Mouse (Mus musculus): ENCODE data around the gene Atxn1.
A peak's percentile ranks its signal among the peaks of the same experiment; 100 is the strongest.

The Atxn1 gene

GRCm38 (mm10) chr13:45577366-45577765, 387.4 kb downstream of the Atxn1 start:
- no peak for DNase-seq (ENCODE audit: low spot score)

GRCm38 (mm10) chr13:45576185-45576584, 388.6 kb downstream of the Atxn1 start:
- peak; percentile 70 for DNase-seq (ENCODE audit: low spot score)

DNA sequence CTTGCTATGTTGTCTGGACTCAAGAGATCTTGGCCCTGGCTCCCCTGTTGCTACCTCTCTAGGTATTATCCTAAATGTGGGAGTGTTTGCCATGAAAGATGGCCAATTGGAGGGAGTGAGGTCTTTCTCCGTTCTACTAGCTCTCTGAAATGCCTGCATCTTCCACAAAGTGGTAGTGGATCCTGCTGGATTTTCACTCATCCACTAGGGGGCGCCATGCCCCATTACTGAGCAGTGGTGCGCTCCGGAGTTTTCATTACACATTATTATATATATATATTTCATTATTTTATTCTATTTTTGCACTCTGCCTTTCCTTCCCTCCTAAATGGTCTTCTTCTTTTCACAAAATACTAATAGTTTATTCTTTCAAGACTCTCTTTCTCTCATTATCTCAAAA, 392.0 kb downstream of the Atxn1 start:
- peak; percentile 86 for DNase-seq (ENCODE audit: low spot score)

GRCm38 (mm10) chr13:45571795-45572262, 393.0 kb downstream of the Atxn1 start:
- DNase-seq (ENCODE audit: low spot score): peak; percentile 88

- DNase-seq (ENCODE audit: low spot score): no peak
Measured at GRCm38 (mm10) chr13:45569932-45570331, 394.9 kb downstream of the Atxn1 start.

GRCm38 (mm10) chr13:45564946-45565345, 399.9 kb downstream of the Atxn1 start:
- DNase-seq (ENCODE audit: low spot score): no peak

DNA sequence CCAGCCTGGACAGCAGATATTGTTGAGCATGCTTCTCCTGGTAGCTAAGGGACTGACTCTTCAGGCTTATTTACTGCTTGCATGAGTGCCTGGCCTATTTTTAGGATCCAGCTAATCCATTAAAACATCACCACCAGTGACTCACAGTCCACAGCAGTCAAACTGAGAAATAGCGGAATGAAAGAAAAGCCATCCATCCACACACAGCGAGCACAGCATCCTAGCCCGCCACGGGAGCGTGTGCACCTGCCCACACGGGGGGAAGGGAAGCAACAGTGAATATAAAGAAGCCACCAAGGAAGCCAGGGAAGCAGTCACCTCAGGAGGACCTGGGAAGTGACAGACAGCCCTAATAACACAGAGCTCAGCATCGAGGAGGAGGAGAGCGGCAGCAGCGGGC, 402.8 kb downstream of the Atxn1 start:
- DNase-seq (ENCODE audit: low spot score): no peak

DNA sequence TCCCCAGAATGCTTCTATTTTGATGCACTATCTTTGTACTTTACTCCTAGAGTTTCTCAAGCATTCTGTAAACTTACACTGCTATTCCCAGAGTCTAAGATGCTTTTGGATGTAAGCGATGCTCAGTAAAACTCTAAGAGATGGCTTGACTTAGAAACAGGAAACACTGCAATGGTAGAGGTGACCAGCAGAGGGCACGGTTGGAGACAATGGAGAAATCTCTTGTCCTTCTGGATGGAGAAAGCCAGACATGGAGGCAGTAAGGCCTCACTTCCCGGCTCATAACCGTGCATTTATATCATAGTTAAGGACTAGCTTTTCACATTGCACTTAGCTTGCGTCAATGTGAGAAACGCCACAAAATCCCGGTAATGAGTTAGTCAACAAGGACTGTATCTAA, 404.3 kb downstream of the Atxn1 start:
- DNase-seq (ENCODE audit: low spot score): no peak

DNA sequence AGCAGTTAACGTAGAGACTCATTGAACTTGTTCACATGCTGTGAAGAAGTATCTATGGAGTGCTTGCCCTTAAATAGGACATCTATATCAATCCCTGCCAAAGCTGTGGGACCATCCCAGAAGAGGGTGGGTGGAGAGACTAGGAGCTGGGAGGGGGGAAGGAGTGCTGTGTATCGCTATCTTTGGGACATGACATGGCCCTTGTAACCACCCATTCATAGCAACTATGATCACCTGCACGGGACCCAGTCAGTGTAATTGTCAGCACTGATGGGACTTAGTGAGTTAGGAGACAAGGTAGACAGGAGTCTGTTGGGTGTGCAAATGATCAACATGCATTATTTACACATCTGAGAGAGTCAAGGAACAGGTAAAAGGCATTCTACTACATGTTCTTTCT, 405.6 kb downstream of the Atxn1 start:
- DNase-seq (ENCODE audit: low spot score): no peak

DNA sequence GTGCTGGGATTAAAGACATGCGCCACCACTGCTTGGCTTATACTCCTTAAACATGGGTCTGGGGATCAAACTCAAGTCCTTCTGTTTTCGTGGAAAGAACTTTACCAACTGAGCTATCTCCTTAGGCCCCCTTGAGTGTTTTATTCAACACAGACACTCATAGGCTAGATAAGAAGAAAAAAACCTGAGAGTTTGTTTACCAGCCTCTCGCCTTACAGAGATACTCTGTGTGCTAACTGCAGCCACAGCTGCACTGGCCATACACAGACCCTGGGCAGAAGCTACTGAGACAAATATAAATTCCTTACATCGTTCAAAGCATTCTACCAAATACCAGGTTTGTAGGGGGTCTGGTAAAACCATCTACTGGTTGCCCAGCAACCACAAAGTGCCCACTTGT, 406.4 kb downstream of the Atxn1 start:
- DNase-seq (ENCODE audit: low spot score): no peak

- no peak for DNase-seq (ENCODE audit: low spot score)
Measured at GRCm38 (mm10) chr13:45553674-45554073, 411.1 kb downstream of the Atxn1 start.

- DNase-seq (ENCODE audit: low spot score): no peak
Measured at GRCm38 (mm10) chr13:45547549-45547948, 417.3 kb downstream of the Atxn1 start.

- no peak for DNase-seq (ENCODE audit: low spot score)
Measured at GRCm38 (mm10) chr13:45546946-45547345, 417.9 kb downstream of the Atxn1 start.

DNA sequence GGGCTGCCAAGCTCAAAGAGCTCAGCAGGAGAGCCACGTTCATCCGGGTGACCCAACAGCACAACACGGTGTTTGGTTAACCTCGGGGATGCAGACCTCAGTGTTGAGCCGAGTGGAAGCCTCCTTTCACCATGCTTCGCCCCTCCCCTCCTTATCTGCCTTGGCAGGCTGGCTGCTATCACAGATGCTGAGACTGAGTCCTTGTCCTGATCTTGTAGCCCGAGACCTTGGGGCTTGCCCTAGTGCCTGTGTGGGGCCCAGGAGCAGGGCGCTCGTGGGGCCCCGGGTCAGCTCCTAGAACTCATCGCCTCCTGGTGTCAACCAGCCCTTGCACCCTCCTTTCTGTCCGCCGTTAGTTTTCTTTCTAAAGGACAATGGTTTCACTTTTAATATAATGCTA, 418.8 kb downstream of the Atxn1 start:
- no peak for DNase-seq (ENCODE audit: low spot score)

DNA sequence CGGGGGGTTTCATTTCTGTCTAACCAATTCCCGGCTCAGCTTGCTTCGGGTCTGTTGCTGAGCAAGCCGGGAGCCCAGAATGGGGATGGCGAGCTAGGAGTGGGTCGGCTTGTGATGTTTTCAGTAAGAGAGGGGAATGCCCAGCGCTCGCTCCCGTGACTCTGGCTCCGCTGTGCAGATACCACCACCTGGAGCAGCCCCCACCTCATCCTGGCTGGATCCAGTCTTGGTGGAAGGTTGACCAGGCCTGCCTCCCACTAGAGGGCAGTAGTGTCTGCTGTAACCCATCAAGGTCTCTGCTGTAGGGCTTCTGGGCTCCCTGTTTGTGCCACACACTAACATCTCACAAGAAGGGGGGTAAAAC, 425.6 kb downstream of the Atxn1 start:
- peak; percentile 85 for DNase-seq (ENCODE audit: low spot score)

- peak; percentile 71 for DNase-seq (ENCODE audit: low spot score)
Measured at GRCm38 (mm10) chr13:45538532-45539204, 426.1 kb downstream of the Atxn1 start.

DNA sequence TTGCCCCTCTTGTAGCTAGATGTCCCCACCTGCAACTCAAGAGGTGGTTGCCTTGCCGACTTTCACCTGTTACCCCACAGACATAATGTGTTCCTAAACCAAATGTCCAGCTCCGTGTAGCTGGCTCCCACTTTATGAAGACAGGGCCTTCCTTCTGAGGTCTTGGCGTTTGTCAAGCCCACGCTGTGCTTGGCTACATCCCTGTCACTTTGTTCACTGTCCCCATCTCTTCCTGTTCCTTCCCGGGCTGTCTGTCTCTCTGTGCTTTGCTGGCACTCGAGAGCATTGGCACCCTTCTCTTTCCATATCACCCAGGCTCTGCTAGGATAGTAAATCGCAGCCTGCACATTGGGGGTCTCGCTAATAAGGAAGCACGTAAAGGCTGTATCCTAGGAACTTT, 426.7 kb downstream of the Atxn1 start:
- DNase-seq (ENCODE audit: low spot score): no peak

DNA sequence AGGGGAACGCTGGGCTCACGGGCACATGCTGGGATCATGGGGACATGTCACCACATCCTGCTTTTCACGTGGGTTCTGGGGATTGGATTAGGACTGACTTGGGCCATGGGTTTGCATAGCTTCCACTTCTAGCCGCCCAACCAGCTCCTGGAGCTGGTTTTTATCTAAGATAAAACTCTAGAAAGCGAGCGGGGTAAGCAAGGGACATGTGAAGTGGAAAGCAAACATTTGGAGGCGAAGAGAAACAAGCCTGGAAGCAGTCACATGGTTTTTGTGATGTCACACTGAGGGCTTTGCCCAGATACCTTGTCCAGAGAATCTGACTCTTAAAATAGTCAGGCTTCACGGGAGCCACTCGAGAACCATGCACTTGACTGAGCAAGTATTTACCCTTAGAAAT, 427.7 kb downstream of the Atxn1 start:
- DNase-seq (ENCODE audit: low spot score): no peak

- DNase-seq (ENCODE audit: low spot score): no peak
Measured at GRCm38 (mm10) chr13:45535731-45536453, 428.9 kb downstream of the Atxn1 start.

- no peak for DNase-seq (ENCODE audit: low spot score)
Measured at GRCm38 (mm10) chr13:45530754-45531153, 434.1 kb downstream of the Atxn1 start.

GRCm38 (mm10) chr13:45528787-45529186, 436.0 kb downstream of the Atxn1 start:
- DNase-seq (ENCODE audit: low spot score): no peak

GRCm38 (mm10) chr13:45527232-45527964, 437.4 kb downstream of the Atxn1 start:
- no peak for DNase-seq (ENCODE audit: low spot score)

DNA sequence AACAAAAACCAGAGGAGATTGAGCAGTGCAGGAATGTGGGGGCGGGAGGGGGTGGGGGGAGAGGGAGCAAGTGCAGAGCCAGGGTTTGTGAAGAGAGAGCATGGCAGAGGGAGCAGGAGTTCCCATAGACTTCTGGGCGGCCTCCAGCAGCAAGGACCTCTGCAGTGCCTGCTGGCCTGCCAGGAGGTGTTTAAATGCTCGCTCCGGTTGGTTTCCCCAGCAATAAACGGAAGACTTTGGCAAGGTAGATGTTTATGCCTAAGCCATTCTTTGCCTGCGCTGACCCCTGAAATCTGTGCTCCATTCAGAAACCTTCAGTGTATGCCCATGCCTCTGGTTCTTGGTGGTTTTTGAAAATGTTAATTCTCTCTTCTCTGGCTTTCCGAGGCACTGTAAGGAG, 438.6 kb downstream of the Atxn1 start:
- DNase-seq (ENCODE audit: low spot score): no peak

All from testis, postnatal 10 days (tissue).